Mouse (Mus musculus): Measurements from ENCODE around the gene Gm13283.
A peak's percentile ranks its signal among the peaks of the same experiment; 100 is the strongest.
"Not testable (repeated sequence)": the region's sequence is repeated elsewhere in the genome, so short reads cannot be mapped to it uniquely, and the experiment has no call there.

Gene Gm13283

DNA sequence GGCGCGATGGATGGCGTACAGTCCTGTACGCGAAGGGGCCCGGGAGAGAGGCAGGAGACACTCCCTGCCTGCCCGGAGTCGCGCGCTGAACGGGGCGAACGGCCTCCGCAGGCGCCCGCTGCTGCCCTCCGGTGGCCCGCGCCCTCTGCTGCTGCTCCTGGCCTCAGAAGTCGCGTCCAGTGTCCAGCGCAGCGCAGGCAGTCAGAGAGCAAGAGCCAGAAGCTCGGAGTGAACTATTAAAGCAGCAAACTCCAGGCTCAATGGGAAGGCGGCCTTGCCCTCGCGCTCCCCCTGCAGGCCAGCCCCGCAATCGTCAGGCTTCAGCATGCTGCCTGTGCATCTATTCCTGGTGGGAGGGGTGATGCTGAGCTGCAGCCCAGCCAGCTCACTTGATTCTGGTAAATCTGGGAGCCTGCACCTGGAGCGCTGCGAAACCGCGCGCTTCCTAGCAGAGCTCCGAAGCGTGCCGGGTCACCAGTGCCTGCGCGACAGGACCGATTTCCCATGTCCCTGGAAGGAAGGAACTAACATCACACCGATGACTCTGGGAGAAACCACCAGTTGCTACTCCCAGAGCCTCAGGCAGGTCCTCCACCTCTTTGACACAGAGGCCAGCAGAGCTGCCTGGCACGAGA lies 3.6 kb downstream of the Gm13283 start:
- DNase-seq, result peak; percentile 55 to 60

- not testable (repeated sequence) for DNase-seq
Observed at GRCm38 (mm10) chr4:88773534-88773933, 13.6 kb downstream of the Gm13283 start, which contains the start of gene Gm13290. Gene Gm13290 (plus strand): TSS chr4:88773834.

DNA sequence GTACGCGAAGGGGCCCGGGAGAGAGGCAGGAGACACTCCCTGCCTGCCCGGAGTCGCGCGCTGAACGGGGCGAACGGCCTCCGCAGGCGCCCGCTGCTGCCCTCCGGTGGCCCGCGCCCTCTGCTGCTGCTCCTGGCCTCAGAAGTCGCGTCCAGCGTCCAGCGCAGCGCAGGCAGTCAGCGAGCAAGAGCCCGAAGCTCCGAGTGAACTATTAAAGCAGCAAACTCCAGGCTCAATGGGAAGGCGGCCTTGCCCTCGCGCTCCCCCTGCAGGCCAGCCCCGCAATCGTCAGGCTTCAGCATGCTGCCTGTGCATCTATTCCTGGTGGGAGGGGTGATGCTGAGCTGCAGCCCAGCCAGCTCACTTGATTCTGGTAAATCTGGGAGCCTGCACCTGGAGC lies 16.7 kb downstream of the Gm13283 start, which contains the start of gene Gm13289:
Gm13289 (plus strand) TSS at position 301 of the 400 bp plus-strand sequence.
- not testable (repeated sequence) for DNase-seq

DNA sequence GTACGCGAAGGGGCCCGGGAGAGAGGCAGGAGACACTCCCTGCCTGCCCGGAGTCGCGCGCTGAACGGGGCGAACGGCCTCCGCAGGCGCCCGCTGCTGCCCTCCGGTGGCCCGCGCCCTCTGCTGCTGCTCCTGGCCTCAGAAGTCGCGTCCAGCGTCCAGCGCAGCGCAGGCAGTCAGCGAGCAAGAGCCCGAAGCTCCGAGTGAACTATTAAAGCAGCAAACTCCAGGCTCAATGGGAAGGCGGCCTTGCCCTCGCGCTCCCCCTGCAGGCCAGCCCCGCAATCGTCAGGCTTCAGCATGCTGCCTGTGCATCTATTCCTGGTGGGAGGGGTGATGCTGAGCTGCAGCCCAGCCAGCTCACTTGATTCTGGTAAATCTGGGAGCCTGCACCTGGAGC lies 19.6 kb downstream of the Gm13283 start, which contains the start of gene Gm13272:
Gm13272 (plus strand) TSS at position 301 of the 400 bp plus-strand sequence.
- DNase-seq, result not testable (repeated sequence)

DNA sequence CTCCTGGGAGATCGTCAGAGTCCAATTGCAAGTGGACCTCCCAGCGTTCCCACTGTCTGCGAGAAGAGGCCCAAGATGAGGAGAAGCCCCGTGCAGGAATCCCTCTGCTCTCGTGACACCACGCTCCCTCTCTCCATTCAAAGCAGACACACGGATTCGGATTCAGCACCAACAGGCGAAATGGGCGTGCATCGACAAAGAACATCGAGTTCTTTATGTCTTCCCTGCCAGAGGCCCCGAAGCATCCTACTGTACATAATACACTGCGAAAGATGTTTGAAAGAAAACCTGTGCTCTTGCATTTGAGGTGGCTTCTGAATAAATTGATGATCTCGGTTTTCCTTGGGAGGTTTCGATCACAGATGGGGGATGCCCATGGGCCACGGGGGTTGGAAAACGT lies 20.4 kb downstream of the Gm13283 start:
- DNase-seq, result peak in 1 of 2 experiments; percentile 20

DNA sequence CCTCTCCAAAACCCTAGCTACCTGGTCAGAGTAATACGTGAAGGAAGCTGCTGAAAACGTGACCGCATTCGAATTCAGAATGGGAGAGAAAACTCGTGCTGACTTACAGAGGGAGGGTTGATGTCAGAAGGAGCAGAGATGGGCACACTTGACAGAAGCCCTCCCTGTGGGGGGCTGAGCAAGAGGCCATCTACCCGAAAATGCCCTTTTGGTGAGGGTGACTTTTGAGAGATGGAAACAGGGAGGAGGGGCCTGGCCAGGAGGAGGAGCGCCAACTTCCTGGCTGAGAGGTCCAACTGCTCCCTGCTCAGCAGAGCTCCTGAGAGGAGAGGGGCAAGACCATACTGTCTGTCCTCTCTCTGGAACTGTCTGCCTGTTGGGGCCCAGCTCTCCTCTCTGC lies 21.9 kb downstream of the Gm13283 start, which contains the start of gene Ifnz:
Ifnz (plus strand) TSS at position 301 of the 400 bp plus-strand sequence.
- not testable (repeated sequence) for DNase-seq

DNA sequence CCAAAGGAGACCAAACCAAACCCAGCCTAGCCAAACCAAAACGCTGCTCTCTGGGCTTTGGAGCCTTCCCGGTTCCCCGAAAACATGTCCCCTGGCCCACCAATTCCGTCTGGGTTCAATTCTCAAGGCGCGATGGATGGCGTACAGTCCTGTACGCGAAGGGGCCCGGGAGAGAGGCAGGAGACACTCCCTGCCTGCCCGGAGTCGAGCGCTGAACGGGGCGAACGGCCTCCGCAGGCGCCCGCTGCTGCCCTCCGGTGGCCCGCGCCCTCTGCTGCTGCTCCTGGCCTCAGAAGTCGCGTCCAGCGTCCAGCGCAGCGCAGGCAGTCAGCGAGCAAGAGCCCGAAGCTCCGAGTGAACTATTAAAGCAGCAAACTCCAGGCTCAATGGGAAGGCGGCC lies 22.4 kb downstream of the Gm13283 start:
- DNase-seq, result peak in 1 of 2 experiments; percentile 19

- not testable (repeated sequence) for DNase-seq
Observed at GRCm38 (mm10) chr4:88785409-88785808, 25.5 kb downstream of the Gm13283 start, which contains the start of gene Gm13276. Gene Gm13276 (plus strand): TSS chr4:88785709.

GRCm38 (mm10) chr4:88788402-88788801 lies 28.5 kb downstream of the Gm13283 start, which contains the start of gene Gm13277:
Gene Gm13277 (plus strand): TSS chr4:88788632.
- DNase-seq, result peak; percentile 75 to 78

- not testable (repeated sequence) for DNase-seq
Observed at GRCm38 (mm10) chr4:88791250-88791649, 31.3 kb downstream of the Gm13283 start, which contains the start of gene Gm13278. Gene Gm13278 (plus strand): TSS chr4:88791550.

DNA sequence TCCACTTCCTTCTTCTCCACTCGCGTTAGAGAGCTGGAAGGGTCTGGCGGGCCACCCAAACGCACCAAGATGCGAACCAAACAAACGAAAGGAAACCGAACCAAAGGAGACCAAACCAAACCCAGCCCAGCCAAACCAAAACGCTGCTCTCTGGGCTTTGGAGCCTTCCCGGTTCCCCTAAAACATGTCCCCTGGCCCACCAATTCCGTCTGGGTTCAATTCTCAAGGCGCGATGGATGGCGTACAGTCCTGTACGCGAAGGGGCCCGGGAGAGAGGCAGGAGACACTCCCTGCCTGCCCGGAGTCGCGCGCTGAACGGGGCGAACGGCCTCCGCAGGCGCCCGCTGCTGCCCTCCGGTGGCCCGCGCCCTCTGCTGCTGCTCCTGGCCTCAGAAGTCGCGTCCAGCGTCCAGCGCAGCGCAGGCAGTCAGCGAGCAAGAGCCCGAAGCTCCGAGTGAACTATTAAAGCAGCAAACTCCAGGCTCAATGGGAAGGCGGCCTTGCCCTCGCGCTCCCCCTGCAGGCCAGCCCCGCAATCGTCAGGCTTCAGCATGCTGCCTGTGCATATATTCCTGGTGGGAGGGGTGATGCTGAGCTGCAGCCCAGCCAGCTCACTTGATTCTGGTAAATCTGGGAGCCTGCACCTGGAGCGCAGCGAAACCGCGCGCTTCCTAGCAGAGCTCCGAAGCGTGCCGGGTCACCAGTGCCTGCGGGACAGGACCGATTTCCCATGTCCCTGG lies 34.2 kb downstream of the Gm13283 start, which contains the start of gene Gm13275:
Gm13275 (plus strand) TSS at position 552 of the 740 bp plus-strand sequence.
- peak; percentile 49 to 74 for DNase-seq

DNA sequence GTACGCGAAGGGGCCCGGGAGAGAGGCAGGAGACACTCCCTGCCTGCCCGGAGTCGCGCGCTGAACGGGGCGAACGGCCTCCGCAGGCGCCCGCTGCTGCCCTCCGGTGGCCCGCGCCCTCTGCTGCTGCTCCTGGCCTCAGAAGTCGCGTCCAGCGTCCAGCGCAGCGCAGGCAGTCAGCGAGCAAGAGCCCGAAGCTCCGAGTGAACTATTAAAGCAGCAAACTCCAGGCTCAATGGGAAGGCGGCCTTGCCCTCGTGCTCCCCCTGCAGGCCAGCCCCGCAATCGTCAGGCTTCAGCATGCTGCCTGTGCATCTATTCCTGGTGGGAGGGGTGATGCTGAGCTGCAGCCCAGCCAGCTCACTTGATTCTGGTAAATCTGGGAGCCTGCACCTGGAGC lies 37.2 kb downstream of the Gm13283 start, which contains the start of gene Gm13279:
Gm13279 (plus strand) TSS at position 301 of the 400 bp plus-strand sequence.
- DNase-seq, result not testable (repeated sequence)

- not testable (repeated sequence) for DNase-seq
Observed at GRCm38 (mm10) chr4:88799365-88799764, 39.4 kb downstream of the Gm13283 start, which contains the start of gene Gm13285. Gene Gm13285 (plus strand): TSS chr4:88799665.

- DNase-seq, result not testable (repeated sequence)
Observed at GRCm38 (mm10) chr4:88802954-88803353, 43.0 kb downstream of the Gm13283 start, which contains the start of gene Gm13287. Gene Gm13287 (plus strand): TSS chr4:88803254.

GRCm38 (mm10) chr4:88805231-88805630 lies 45.3 kb downstream of the Gm13283 start, which contains the start of gene Gm13288:
Gene Gm13288 (plus strand): TSS chr4:88805531.
- DNase-seq, result not testable (repeated sequence)

DNA sequence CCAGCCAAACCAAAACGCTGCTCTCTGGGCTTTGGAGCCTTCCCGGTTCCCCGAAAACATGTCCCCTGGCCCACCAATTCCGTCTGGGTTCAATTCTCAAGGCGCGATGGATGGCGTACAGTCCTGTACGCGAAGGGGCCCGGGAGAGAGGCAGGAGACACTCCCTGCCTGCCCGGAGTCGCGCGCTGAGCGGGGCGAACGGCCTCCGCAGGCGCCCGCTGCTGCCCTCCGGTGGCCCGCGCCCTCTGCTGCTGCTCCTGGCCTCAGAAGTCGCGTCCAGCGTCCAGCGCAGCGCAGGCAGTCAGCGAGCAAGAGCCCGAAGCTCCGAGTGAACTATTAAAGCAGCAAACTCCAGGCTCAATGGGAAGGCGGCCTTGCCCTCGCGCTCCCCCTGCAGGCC lies 45.8 kb downstream of the Gm13283 start:
- DNase-seq, result peak; percentile 21 to 36
